Mouse (Mus musculus) heart, postnatal 0 days (tissue): ENCODE data around the gene Fam114a2.

ENCODE experiments used
- CTCF ChIP-seq: IDR thresholded peaks from 2 replicates; pipeline ENCODE4 v1.5.1; 2016; ENCODE audit warnings: antibody characterized with exemption, control low read depth, low read depth
- EP300 ChIP-seq: IDR thresholded peaks from 2 replicates; pipeline ENCODE4 v1.6.1; 2016; ENCODE audit warnings: antibody characterized with exemption, low read depth

- TF ChIP-seq EP300, result no peak
- TF ChIP-seq CTCF, result no peak
These were observed 46.1 kb upstream of the Fam114a2 start for GRCm38 (mm10) chr11:57564564-57564963.
